Comparison of ENCODE assay signal across 12 mouse cellular contexts in genomic region chr3:17790331-17790730, GRCm38 (mm10).
DNase-seq lines count a peak whose midpoint lies in the region; ATAC-seq and TF ChIP-seq lines count a peak whose summit lies in the region.
"Had no signal": no experiment of that assay in that cellular context is flagged by ENCODE, and none has a peak within 500 bp of the region (broad histone marks: within the 10 kb centered on the region; RNA-seq: fewer than 3 reads in every experiment).

No protein-coding gene starts in this region.

- H3K4me1 ChIP-seq in forebrain, embryonic 14.5 days (ENCODE audit: control insufficient read depth, insufficient read depth, low read length): peaks cover 32% of the 10 kb centered on the region
- H3K4me1 ChIP-seq in midbrain, embryonic 13.5 days (replicated peaks): peaks cover 27% of the 10 kb centered on the region
- no peaks in the 10 kb centered on the region; the same call in 1 of the 2 replicates for H3K4me1 ChIP-seq in intestine, postnatal 0 days (replicated peaks; ENCODE audit: control insufficient read depth, insufficient read depth, low read length)
- H3K4me1 ChIP-seq in heart, adult 2 months (ENCODE audit: control insufficient read depth, insufficient read depth, low read length): no peaks in the 10 kb centered on the region

- no peak for TF ChIP-seq POLR2A in heart, adult 2 months (IDR thresholded peaks at IDR 0.05; ENCODE audit: insufficient read depth, low read depth, low read length)

- H3K4me2 ChIP-seq in forebrain, embryonic 14.5 days (ENCODE audit: low read length): peak overlapping the region; percentile 98
- peak overlapping the region; percentile 100 for H3K4me2 ChIP-seq in midbrain, embryonic 13.5 days (replicated peaks)
- no peak overlapping the region for H3K4me2 ChIP-seq in intestine, postnatal 0 days (replicated peaks; ENCODE audit: low read depth)
- H3K4me2 ChIP-seq: limb, embryonic 15.5 days had no signal

- H3K4me3 ChIP-seq in forebrain, embryonic 14.5 days (ENCODE audit: low read depth, low read length): peak overlapping the region; percentile 71
- H3K4me3 ChIP-seq in midbrain, embryonic 13.5 days (replicated peaks): peak overlapping the region; percentile 84
- no peak overlapping the region for H3K4me3 ChIP-seq in intestine, postnatal 0 days (ENCODE audit: low read depth, low read length)
- H3K4me3 ChIP-seq in heart, adult 2 months: no peak overlapping the region
- H3K4me3 ChIP-seq: erythroblast, embryonic 14.5 days; limb, embryonic 15.5 days had no signal

- no peak for TF ChIP-seq CTCF in intestine, postnatal 0 days (IDR thresholded peaks at IDR 0.05; ENCODE audit: low read depth)
- no peak for TF ChIP-seq CTCF in heart, adult 2 months (IDR thresholded peaks at IDR 0.05)

- peak overlapping the region; percentile 99 for H3K27ac ChIP-seq in forebrain, embryonic 14.5 days (ENCODE audit: low read depth, low read length)
- H3K27ac ChIP-seq in midbrain, embryonic 13.5 days: peak overlapping the region; percentile 100
- no peak overlapping the region for H3K27ac ChIP-seq in intestine, postnatal 0 days (ENCODE audit: low read depth, low read length)
- no peak overlapping the region for H3K27ac ChIP-seq in heart, adult 2 months
- H3K27ac ChIP-seq: kidney, postnatal 0 days; limb, embryonic 15.5 days had no signal

- H3K79me2 ChIP-seq in heart, adult 2 months (replicated peaks; ENCODE audit: control insufficient read depth, insufficient read depth, low read length): no peaks in the 10 kb centered on the region

- peak overlapping the region; percentile 99 for H3K9ac ChIP-seq in forebrain, embryonic 14.5 days (ENCODE audit: low read length)
- peak overlapping the region; percentile 100 for H3K9ac ChIP-seq in midbrain, embryonic 13.5 days (replicated peaks)
- no peak overlapping the region for H3K9ac ChIP-seq in intestine, postnatal 0 days (ENCODE audit: low read depth, low read length)
- H3K9ac ChIP-seq in heart, adult 2 months (ENCODE audit: low read depth, low read length): no peak overlapping the region
- H3K9ac ChIP-seq: limb, embryonic 15.5 days had no signal

- 0% methylated on average over 14 of the region's 14 CpGs for WGBS in forebrain, embryonic 14.5 days
- WGBS in midbrain, embryonic 13.5 days: 1% methylated on average over 14 of the region's 14 CpGs
- WGBS in intestine, postnatal 0 days: 3% methylated on average over 14 of the region's 14 CpGs
- 2% methylated on average over 14 of the region's 14 CpGs for WGBS in heart, adult 2 months

- no peak for TF ChIP-seq EP300 in heart, adult 2 months (IDR thresholded peaks at IDR 0.05; ENCODE audit: insufficient read depth, low read depth, low read length)

- no peaks in the 10 kb centered on the region for H3K9me3 ChIP-seq in forebrain, embryonic 14.5 days (replicated peaks; ENCODE audit: control insufficient read depth, low read length)
- no peaks in the 10 kb centered on the region for H3K9me3 ChIP-seq in midbrain, embryonic 13.5 days
- no peaks in the 10 kb centered on the region for H3K9me3 ChIP-seq in intestine, postnatal 0 days (ENCODE audit: control insufficient read depth)
- H3K9me3 ChIP-seq: limb, embryonic 15.5 days had no signal

- intact Hi-C loops in heart, postnatal 36 days (cut with DNase I): loop anchor here (10.0 kb wide), 1 partner anchor 176 kb away; no protein-coding TSS in a partner anchor
- intact Hi-C loops in heart, adult 2 months (cut with DNase I): loop anchor here (10.0 kb wide), 1 partner anchor 976 kb away; no protein-coding TSS in a partner anchor

- peak; percentile 7 for DNase-seq in ES-CJ7 (ENCODE audit: low read depth, low spot score)
- DNase-seq in cerebellum, postnatal 10 days: peak; percentile 45 to 53
- DNase-seq in forebrain, embryonic 14.5 days (ENCODE audit: low spot score): no peak
- no peak for DNase-seq in heart, postnatal 36 days
- no peak for DNase-seq in heart, adult 2 months
- no peak for DNase-seq in layer of hippocampus, postnatal 10 days (ENCODE audit: low spot score in 2 of 2)
- DNase-seq: adrenal gland, postnatal 36 days had no signal

- ATAC-seq in forebrain, embryonic 14.5 days: peak; percentile 11; the same call in 1 of the 2 replicates
- ATAC-seq in midbrain, embryonic 13.5 days: no peak
- no peak for ATAC-seq in intestine, postnatal 0 days

- H3K27me3 ChIP-seq in forebrain, embryonic 14.5 days (replicated peaks; ENCODE audit: control insufficient read depth, insufficient read depth, low read length): no peaks in the 10 kb centered on the region
- no peaks in the 10 kb centered on the region for H3K27me3 ChIP-seq in midbrain, embryonic 13.5 days
- peaks cover 82% of the 10 kb centered on the region for H3K27me3 ChIP-seq in intestine, postnatal 0 days (replicated peaks; ENCODE audit: control insufficient read depth, insufficient read depth, low read length)
- peaks cover 19% of the 10 kb centered on the region for H3K27me3 ChIP-seq in heart, adult 2 months (ENCODE audit: control insufficient read depth, insufficient read depth, low read length)

- H3K36me3 ChIP-seq in forebrain, embryonic 14.5 days (ENCODE audit: control insufficient read depth, insufficient read depth, low read length): peaks cover 9% of the 10 kb centered on the region; the same call in 1 of the 2 replicates
- H3K36me3 ChIP-seq in midbrain, embryonic 13.5 days: peaks cover 10% of the 10 kb centered on the region
- no peaks in the 10 kb centered on the region for H3K36me3 ChIP-seq in intestine, postnatal 0 days (ENCODE audit: control insufficient read depth, insufficient read depth)
- H3K36me3 ChIP-seq in heart, adult 2 months (ENCODE audit: control insufficient read depth, insufficient read depth, low read length): no peaks in the 10 kb centered on the region
- H3K36me3 ChIP-seq: limb, embryonic 15.5 days had no signal

Comparison
In these comparisons a context has a peak if more than half of its experiments do, and no peak if none do; other contexts are left out.
1. DNase-seq: peak in ES-CJ7 (single experiment) and cerebellum, postnatal 10 days (2 of 2); none in forebrain, embryonic 14.5 days (single experiment), heart, postnatal 36 days (0 of 2), heart, adult 2 months (0 of 2) and layer of hippocampus, postnatal 10 days (0 of 2).
2. H3K27ac ChIP-seq: peak in forebrain, embryonic 14.5 days (single experiment) and midbrain, embryonic 13.5 days (single experiment); none in intestine, postnatal 0 days (single experiment) and heart, adult 2 months (single experiment).
3. H3K4me3 ChIP-seq: peak in forebrain, embryonic 14.5 days (single experiment) and midbrain, embryonic 13.5 days (single experiment); none in intestine, postnatal 0 days (single experiment) and heart, adult 2 months (single experiment).
4. H3K9ac ChIP-seq: peak in forebrain, embryonic 14.5 days (single experiment) and midbrain, embryonic 13.5 days (single experiment); none in intestine, postnatal 0 days (single experiment) and heart, adult 2 months (single experiment).